Mouse (Mus musculus) embryonic stem cell, embryonic (primary cell): ENCODE data around the gene Slc8b1.

Source experiments
- CTCF ChIA-PET, 4 experiments: fragments of 300-600 bp in 2 of 4; fragments of 350-600 bp in 2 of 4; sonication (Branson Sonifier 250); formaldehyde crosslinking; loops; one replicate each; lab custom pipeline; 2022; ENCODE audit warnings: inconsistent platforms in 2 of 4; lab: Charles Lee
- POLR2A ChIA-PET, 4 experiments: fragments of 300-600 bp in 2 of 4; fragments of 350-600 bp in 2 of 4; sonication (Branson Sonifier 250); formaldehyde crosslinking; loops; one replicate each; lab custom pipeline; 2022; ENCODE audit warnings: antibody characterized with exemption in 4 of 4, inconsistent platforms in 1 of 4; lab: Charles Lee

Slc8b1 gene

GRCm38 (mm10) chr5:120579211-120579897 lies 68.4 kb downstream of the Slc8b1 start:
- CTCF ChIA-PET: interaction anchor here (0.5 to 2.5 kb wide), 14 partner anchors 9 to 101 kb away, joined by 3 to 8 read pairs (median 4); partner anchors contain the start of genes Iqcd (in 1 of the 4), Slc8b1 (in 1 of the 4) and Tpcn1 (in 1 of the 4)
- POLR2A ChIA-PET: interaction anchor here in 3 of 4 experiments (0.6 to 3.2 kb wide), 11 partner anchors 9 to 76 kb away, joined by 3 to 23 read pairs (median 5); partner anchors contain the start of genes Tpcn1 (in 2 of the 3), Iqcd (in 1 of the 3), Plbd2 (in 1 of the 3) and Slc8b1 (in 1 of the 3)

- ChIA-PET POLR2A (interaction anchor here in 3 of 4 experiments (0.7 to 3.2 kb wide), 10 partner anchors 8 to 67 kb away, joined by 3 to 23 read pairs (median 5); partner anchors contain the start of genes Iqcd (in 1 of the 3) and Tpcn1 (in 1 of the 3)), CTCF (interaction anchor here in 3 of 4 experiments (0.5 to 1.7 kb wide), 10 partner anchors 12 to 346 kb away, joined by 3 to 9 read pairs (median 4); no protein-coding TSS in a partner anchor)
These were observed 69.1 kb downstream of the Slc8b1 start for GRCm38 (mm10) chr5:120579898-120580626.

GRCm38 (mm10) chr5:120582002-120582401 lies 71.0 kb downstream of the Slc8b1 start:
- CTCF ChIA-PET: interaction anchor here in 3 of 4 experiments (0.9 to 1.7 kb wide), 3 partner anchors 23 kb away, joined by 3 to 7 read pairs (median 6); no protein-coding TSS in a partner anchor
- POLR2A ChIA-PET: interaction anchor here in 3 of 4 experiments (0.6 to 2.1 kb wide), 6 partner anchors 18 to 24 kb away, joined by 3 to 7 read pairs (median 4); no protein-coding TSS in a partner anchor

GRCm38 (mm10) chr5:120583511-120583910 lies 72.5 kb downstream of the Slc8b1 start:
- CTCF ChIA-PET: interaction anchor here in 1 of 4 experiments (0.6 kb wide), 1 partner anchor 122 kb away, joined by 5 read pairs; no protein-coding TSS in a partner anchor
- POLR2A ChIA-PET: interaction anchor here in 2 of 4 experiments (0.6 to 2.1 kb wide), 4 partner anchors 9 to 459 kb away, joined by 3 to 7 read pairs (median 4); no protein-coding TSS in a partner anchor
